Mouse (Mus musculus): ENCODE measurements at regions not wholly inside any gene's neighbourhood (a gene's known extent, or its start where the extent isn't known, plus 50 kb on each side); places are given as distances from the start of the nearest gene placed in this dataset.

- H3K4me2 ChIP-seq (ENCODE audit: low read depth, low read length): no peak overlapping the region
- 83% methylated on average over 14 of the region's 14 CpGs for WGBS
- no peak overlapping the region for H3K9ac ChIP-seq (replicated peaks; ENCODE audit: low read depth, low read length)
- no peaks in the 10 kb centered on the region for H3K9me3 ChIP-seq (replicated peaks; ENCODE audit: control insufficient read depth, low read length)
- H3K4me3 ChIP-seq (ENCODE audit: low read depth, low read length): no peak overlapping the region
- H3K4me1 ChIP-seq (ENCODE audit: control insufficient read depth, insufficient read depth): no peaks in the 10 kb centered on the region
- H3K36me3 ChIP-seq (replicated peaks; ENCODE audit: control insufficient read depth, insufficient read depth, low read length): no peaks in the 10 kb centered on the region
- H3K27ac ChIP-seq (ENCODE audit: low read depth): no peak overlapping the region
- no peak for DNase-seq (ENCODE audit: low spot score)
- no peak for ATAC-seq (ENCODE audit: insufficient read depth, low read depth)
- TF ChIP-seq CTCF (IDR thresholded peaks at IDR 0.05; ENCODE audit: low read depth): no peak
- no peak for TF ChIP-seq EP300 (IDR thresholded peaks at IDR 0.05; ENCODE audit: low read depth)
- H3K27me3 ChIP-seq (ENCODE audit: control insufficient read depth, insufficient read depth, low read length): no peaks in the 10 kb centered on the region
Measured at GRCm38 (mm10) chr6:144940871-144941380, 135.1 kb downstream of the Bcat1 start.

GRCm38 (mm10) chr6:144938613-144939236 is 137.3 kb downstream of the Bcat1 start:
- WGBS: 78% methylated on average over 12 of the region's 12 CpGs

GRCm38 (mm10) chr6:144937211-144937610 is 138.8 kb downstream of the Bcat1 start:
- Histone ChIP-seq H3K9ac (replicated peaks; ENCODE audit: low read depth, low read length) (no peak overlapping the region), H3K4me2 (ENCODE audit: low read depth, low read length) (no peak overlapping the region), H3K4me3 (ENCODE audit: low read depth, low read length) (no peak overlapping the region), H3K27me3 (ENCODE audit: control insufficient read depth, insufficient read depth, low read length) (no peaks in the 10 kb centered on the region), H3K4me1 (ENCODE audit: control insufficient read depth, insufficient read depth) (no peaks in the 10 kb centered on the region), H3K9me3 (replicated peaks; ENCODE audit: control insufficient read depth, low read length) (no peaks in the 10 kb centered on the region), H3K36me3 (replicated peaks; ENCODE audit: control insufficient read depth, insufficient read depth, low read length) (no peaks in the 10 kb centered on the region), H3K27ac (ENCODE audit: low read depth) (no peak overlapping the region)
- ATAC-seq (ENCODE audit: insufficient read depth, low read depth) (no peak), DNase-seq (ENCODE audit: low spot score) (no peak)
- WGBS: 72% methylated on average over 7 of the region's 7 CpGs
- TF ChIP-seq CTCF (IDR thresholded peaks at IDR 0.05; ENCODE audit: low read depth): no peak
- no peak for TF ChIP-seq EP300 (IDR thresholded peaks at IDR 0.05; ENCODE audit: low read depth)

More at GRCm38 (mm10) chr6:144938613-144939236, 137.3 kb downstream of the Bcat1 start:
- Histone ChIP-seq H3K27me3 (ENCODE audit: control insufficient read depth, insufficient read depth, low read length) (no peaks in the 10 kb centered on the region), H3K27ac (ENCODE audit: low read depth) (no peak overlapping the region), H3K9ac (replicated peaks; ENCODE audit: low read depth, low read length) (no peak overlapping the region), H3K36me3 (replicated peaks; ENCODE audit: control insufficient read depth, insufficient read depth, low read length) (no peaks in the 10 kb centered on the region), H3K4me2 (ENCODE audit: low read depth, low read length) (no peak overlapping the region), H3K4me1 (ENCODE audit: control insufficient read depth, insufficient read depth) (no peaks in the 10 kb centered on the region), H3K4me3 (ENCODE audit: low read depth, low read length) (no peak overlapping the region), H3K9me3 (replicated peaks; ENCODE audit: control insufficient read depth, low read length) (no peaks in the 10 kb centered on the region)
- no peak for DNase-seq (ENCODE audit: low spot score)
- TF ChIP-seq CTCF (IDR thresholded peaks at IDR 0.05; ENCODE audit: low read depth): no peak
- no peak for TF ChIP-seq EP300 (IDR thresholded peaks at IDR 0.05; ENCODE audit: low read depth)
- no peak for ATAC-seq (ENCODE audit: insufficient read depth, low read depth)

GRCm38 (mm10) chr6:144933722-144934235 is 142.2 kb downstream of the Bcat1 start:
- 71% methylated on average over 6 of the region's 6 CpGs for WGBS
- Histone ChIP-seq H3K36me3 (replicated peaks; ENCODE audit: control insufficient read depth, insufficient read depth, low read length) (no peaks in the 10 kb centered on the region), H3K27me3 (ENCODE audit: control insufficient read depth, insufficient read depth, low read length) (no peaks in the 10 kb centered on the region), H3K4me3 (ENCODE audit: low read depth, low read length) (no peak overlapping the region), H3K9me3 (replicated peaks; ENCODE audit: control insufficient read depth, low read length) (no peaks in the 10 kb centered on the region), H3K9ac (replicated peaks; ENCODE audit: low read depth, low read length) (no peak overlapping the region), H3K4me2 (ENCODE audit: low read depth, low read length) (no peak overlapping the region), H3K27ac (ENCODE audit: low read depth) (no peak overlapping the region), H3K4me1 (ENCODE audit: control insufficient read depth, insufficient read depth) (no peaks in the 10 kb centered on the region)
- ATAC-seq (ENCODE audit: insufficient read depth, low read depth): no peak
- no peak for DNase-seq (ENCODE audit: low spot score)
- TF ChIP-seq EP300 (IDR thresholded peaks at IDR 0.05; ENCODE audit: low read depth) (no peak), CTCF (IDR thresholded peaks at IDR 0.05; ENCODE audit: low read depth) (no peak)

- ATAC-seq (ENCODE audit: insufficient read depth, low read depth) (no peak), DNase-seq (ENCODE audit: low spot score) (no peak)
- H3K9me3 ChIP-seq (replicated peaks; ENCODE audit: control insufficient read depth, low read length): no peaks in the 10 kb centered on the region
- H3K4me3 ChIP-seq (ENCODE audit: low read depth, low read length): no peak overlapping the region
- no peak overlapping the region for H3K9ac ChIP-seq (replicated peaks; ENCODE audit: low read depth, low read length)
- H3K4me1 ChIP-seq (ENCODE audit: control insufficient read depth, insufficient read depth): no peaks in the 10 kb centered on the region
- no peak overlapping the region for H3K4me2 ChIP-seq (ENCODE audit: low read depth, low read length)
- TF ChIP-seq CTCF (IDR thresholded peaks at IDR 0.05; ENCODE audit: low read depth) (no peak; the same call in 1 of the 2 replicates), EP300 (IDR thresholded peaks at IDR 0.05; ENCODE audit: low read depth) (no peak)
- no peaks in the 10 kb centered on the region for H3K36me3 ChIP-seq (replicated peaks; ENCODE audit: control insufficient read depth, insufficient read depth, low read length)
- 75% methylated on average over 7 of the region's 7 CpGs for WGBS
- no peak overlapping the region for H3K27ac ChIP-seq (ENCODE audit: low read depth)
- H3K27me3 ChIP-seq (ENCODE audit: control insufficient read depth, insufficient read depth, low read length): no peaks in the 10 kb centered on the region
Measured at GRCm38 (mm10) chr6:144932402-144932801, 143.6 kb downstream of the Bcat1 start.

- Histone ChIP-seq H3K27ac (ENCODE audit: low read depth) (no peak overlapping the region), H3K9ac (replicated peaks; ENCODE audit: low read depth, low read length) (no peak overlapping the region), H3K36me3 (replicated peaks; ENCODE audit: control insufficient read depth, insufficient read depth, low read length) (no peaks in the 10 kb centered on the region), H3K4me2 (ENCODE audit: low read depth, low read length) (no peak overlapping the region), H3K4me3 (ENCODE audit: low read depth, low read length) (no peak overlapping the region), H3K4me1 (ENCODE audit: control insufficient read depth, insufficient read depth) (no peaks in the 10 kb centered on the region), H3K9me3 (replicated peaks; ENCODE audit: control insufficient read depth, low read length) (no peaks in the 10 kb centered on the region), H3K27me3 (ENCODE audit: control insufficient read depth, insufficient read depth, low read length) (no peaks in the 10 kb centered on the region)
- DNase-seq (ENCODE audit: low spot score) (no peak), ATAC-seq (ENCODE audit: insufficient read depth, low read depth) (no peak)
- WGBS: 76% methylated on average over 4 of the region's 4 CpGs
- no peak for TF ChIP-seq EP300 (IDR thresholded peaks at IDR 0.05; ENCODE audit: low read depth)
- TF ChIP-seq CTCF (IDR thresholded peaks at IDR 0.05; ENCODE audit: low read depth): no peak
Measured at GRCm38 (mm10) chr6:144929959-144930358, 146.0 kb downstream of the Bcat1 start.
